Comparison of ENCODE assay signal across 9 mouse cellular contexts in genomic region chr13:94451229-94451628, GRCm38 (mm10).
DNase-seq lines count a peak whose midpoint lies in the region; ATAC-seq and TF ChIP-seq lines count a peak whose summit lies in the region.
"Had no signal": no experiment of that assay in that cellular context is flagged by ENCODE, and none has a peak within 500 bp of the region (broad histone marks: within the 10 kb centered on the region; RNA-seq: fewer than 3 reads in every experiment).

No protein-coding gene starts in this region.

- WGBS in intestine, postnatal 0 days = 72% methylated on average over 6 of the region's 6 CpGs
- 69% methylated on average over 6 of the region's 6 CpGs for WGBS in intestine, embryonic 15.5 days
- WGBS in hindbrain, postnatal 0 days = 53% methylated on average over 6 of the region's 6 CpGs
- WGBS in liver, postnatal 0 days (ENCODE audit: insufficient replicate concordance) = 65% methylated on average over 6 of the region's 6 CpGs

- peaks cover 49% of the 10 kb centered on the region for H3K36me3 ChIP-seq in intestine, postnatal 0 days (ENCODE audit: control insufficient read depth, insufficient read depth)
- H3K36me3 ChIP-seq in intestine, embryonic 15.5 days = no peaks in the 10 kb centered on the region
- no peaks in the 10 kb centered on the region; the same call in 1 of the 2 replicates for H3K36me3 ChIP-seq in hindbrain, postnatal 0 days (ENCODE audit: insufficient read depth, low read length)
- H3K36me3 ChIP-seq in liver, postnatal 0 days (replicated peaks; ENCODE audit: insufficient read depth, low read length) = peaks cover 38% of the 10 kb centered on the region

- ATAC-seq in intestine, postnatal 0 days = no peak
- no peak for ATAC-seq in intestine, embryonic 15.5 days
- ATAC-seq in hindbrain, postnatal 0 days = peak; percentile 76
- ATAC-seq in liver, postnatal 0 days = no peak

- H3K4me3 ChIP-seq in intestine, postnatal 0 days (ENCODE audit: low read depth, low read length) = no peak overlapping the region
- no peak overlapping the region for H3K4me3 ChIP-seq in intestine, embryonic 15.5 days (replicated peaks)
- H3K4me3 ChIP-seq in hindbrain, postnatal 0 days (ENCODE audit: low read length) = no peak overlapping the region
- H3K4me3 ChIP-seq in liver, postnatal 0 days (ENCODE audit: low read depth, low read length) = no peak overlapping the region
- H3K4me3 ChIP-seq: embryonic facial prominence, embryonic 12.5 days had no signal

- no peak overlapping the region for H3K4me2 ChIP-seq in intestine, postnatal 0 days (replicated peaks; ENCODE audit: low read depth)
- no peak overlapping the region for H3K4me2 ChIP-seq in intestine, embryonic 15.5 days (replicated peaks)
- no peak overlapping the region for H3K4me2 ChIP-seq in hindbrain, postnatal 0 days (ENCODE audit: low read depth, low read length)
- no peak overlapping the region for H3K4me2 ChIP-seq in liver, postnatal 0 days (ENCODE audit: low read depth, low read length)
- H3K4me2 ChIP-seq: embryonic facial prominence, embryonic 12.5 days had no signal

- no peaks in the 10 kb centered on the region for H3K9me3 ChIP-seq in intestine, postnatal 0 days (ENCODE audit: control insufficient read depth)
- H3K9me3 ChIP-seq in intestine, embryonic 15.5 days = no peaks in the 10 kb centered on the region
- H3K9me3 ChIP-seq in hindbrain, postnatal 0 days (ENCODE audit: low read length) = no peaks in the 10 kb centered on the region
- H3K9me3 ChIP-seq in liver, postnatal 0 days (ENCODE audit: low read length) = no peaks in the 10 kb centered on the region
- H3K9me3 ChIP-seq: embryonic facial prominence, embryonic 12.5 days had no signal

- TF ChIP-seq CTCF in intestine, postnatal 0 days (IDR thresholded peaks at IDR 0.05; ENCODE audit: low read depth) = peak; percentile 76
- TF ChIP-seq CTCF in hindbrain, postnatal 0 days (IDR thresholded peaks at IDR 0.05; ENCODE audit: low read depth) = peak; percentile 82
- TF ChIP-seq CTCF in liver, postnatal 0 days (IDR thresholded peaks at IDR 0.05; ENCODE audit: low read depth) = peak; percentile 71

- no peak for TF ChIP-seq EP300 in liver, postnatal 0 days (IDR thresholded peaks at IDR 0.05; ENCODE audit: low read depth)

- DNase-seq in NIH3T3 (ENCODE audit: low read depth) = peak; percentile 54
- peak; percentile 13 for DNase-seq in fibroblast of lung, adult 2 months (ENCODE audit: low read depth)
- DNase-seq in hindbrain, postnatal 0 days (ENCODE audit: low spot score) = peak; percentile 77
- DNase-seq in liver, postnatal 0 days = no peak
- peak; percentile 78 for DNase-seq in retina, embryonic 14.5 days (ENCODE audit: low spot score)
- no peak for DNase-seq in spleen, postnatal 4 days (ENCODE audit: low spot score in 2 of 2)

- no peaks in the 10 kb centered on the region for H3K27me3 ChIP-seq in intestine, postnatal 0 days (replicated peaks; ENCODE audit: control insufficient read depth, insufficient read depth, low read length)
- no peaks in the 10 kb centered on the region for H3K27me3 ChIP-seq in intestine, embryonic 15.5 days (replicated peaks)
- H3K27me3 ChIP-seq in hindbrain, postnatal 0 days (ENCODE audit: insufficient read depth, low read length) = no peaks in the 10 kb centered on the region
- H3K27me3 ChIP-seq in liver, postnatal 0 days (ENCODE audit: insufficient read depth, low read length) = no peaks in the 10 kb centered on the region
- H3K27me3 ChIP-seq: embryonic facial prominence, embryonic 12.5 days had no signal

- H3K4me1 ChIP-seq in intestine, postnatal 0 days (replicated peaks; ENCODE audit: control insufficient read depth, insufficient read depth, low read length) = no peaks in the 10 kb centered on the region
- peaks cover 2% of the 10 kb centered on the region; the same call in 1 of the 2 replicates for H3K4me1 ChIP-seq in intestine, embryonic 15.5 days (replicated peaks)
- no peaks in the 10 kb centered on the region for H3K4me1 ChIP-seq in hindbrain, postnatal 0 days (ENCODE audit: insufficient read depth, low read length)
- no peaks in the 10 kb centered on the region for H3K4me1 ChIP-seq in liver, postnatal 0 days (ENCODE audit: insufficient read depth)
- H3K4me1 ChIP-seq: embryonic facial prominence, embryonic 12.5 days had no signal

- no peak overlapping the region for H3K27ac ChIP-seq in intestine, postnatal 0 days (ENCODE audit: low read depth, low read length)
- no peak overlapping the region for H3K27ac ChIP-seq in intestine, embryonic 15.5 days
- no peak overlapping the region for H3K27ac ChIP-seq in hindbrain, postnatal 0 days
- H3K27ac ChIP-seq in liver, postnatal 0 days (ENCODE audit: low read depth) = no peak overlapping the region
- H3K27ac ChIP-seq: embryonic facial prominence, embryonic 12.5 days had no signal

- H3K9ac ChIP-seq in intestine, postnatal 0 days (ENCODE audit: low read depth, low read length) = no peak overlapping the region
- no peak overlapping the region for H3K9ac ChIP-seq in intestine, embryonic 15.5 days
- H3K9ac ChIP-seq in hindbrain, postnatal 0 days (replicated peaks; ENCODE audit: low read length) = no peak overlapping the region
- H3K9ac ChIP-seq in liver, postnatal 0 days (replicated peaks) = no peak overlapping the region
- H3K9ac ChIP-seq: embryonic facial prominence, embryonic 12.5 days had no signal

Comparison
In these comparisons a context has a peak if more than half of its experiments do, and no peak if none do; other contexts are left out.
1. DNase-seq: peak in NIH3T3 (single experiment), fibroblast of lung, adult 2 months (single experiment), hindbrain, postnatal 0 days (single experiment) and retina, embryonic 14.5 days (single experiment); none in liver, postnatal 0 days (single experiment) and spleen, postnatal 4 days (0 of 2).
2. Peak in every context shown above with its lines, with median percentiles within 50 percentile points of each other: CTCF ChIP-seq.